Mouse (Mus musculus) frontal cortex, adult (tissue): ENCODE measurements around the gene Lmtk3.
A peak's percentile ranks its signal among the peaks of the same experiment; 100 is the strongest.

Experiments
- ATAC-seq: cut with Nextera tagmentation; 2 replicates; pipeline ENCODE4 v1.9.2; 2017; ENCODE audit warnings: mild to moderate bottlenecking, moderate library complexity, mixed read lengths; ENCODE audit not compliant: low TSS enrichment

Lmtk3 gene

DNA sequence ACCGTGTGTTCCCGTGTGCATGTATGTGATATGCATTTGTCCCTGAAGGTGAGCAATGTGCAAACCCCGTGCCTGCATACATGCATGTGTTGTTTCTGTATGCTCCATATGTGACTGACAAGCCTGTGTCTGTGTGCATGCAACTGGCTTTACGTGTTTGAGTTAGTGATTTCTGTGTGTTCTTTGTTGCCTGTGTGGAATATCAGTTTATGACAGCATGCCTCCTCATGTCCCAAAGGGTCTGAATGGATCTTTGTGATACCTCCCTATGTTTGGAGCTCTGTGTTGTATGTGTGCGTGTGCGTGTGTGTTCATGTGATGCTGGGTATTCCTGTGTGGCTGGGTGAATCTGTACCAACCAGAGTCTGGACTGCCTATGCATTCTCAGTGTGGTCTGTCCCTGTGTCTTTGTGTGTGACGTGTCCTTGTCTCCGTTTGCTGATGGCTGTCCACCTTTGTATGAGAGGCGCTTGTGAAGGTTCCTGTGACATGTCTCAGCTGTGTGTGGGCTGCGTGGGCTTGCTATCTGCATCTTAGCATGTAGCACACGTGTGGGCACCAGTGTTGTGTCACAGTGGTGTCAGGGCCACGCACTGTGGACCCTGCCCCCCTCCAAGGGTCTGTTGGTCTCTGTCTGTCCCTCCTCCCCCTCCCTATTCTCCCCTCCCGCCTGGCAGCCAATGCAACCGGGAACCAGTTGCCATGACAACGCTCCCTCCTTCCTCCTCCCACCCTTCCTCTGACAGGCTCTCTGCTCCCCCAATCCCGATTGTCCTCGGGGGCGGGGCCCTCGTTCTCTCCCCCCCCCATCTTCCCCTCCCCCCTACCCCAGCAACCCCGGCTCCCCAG is 1.2 kb downstream of the Lmtk3 start, which contains the start of gene Sult2b1:
TSS of gene Sult2b1 (minus strand) at position 146 of the 849 bp plus-strand sequence.
- ATAC-seq = peak; percentile 64

- ATAC-seq = no peak
Measured at GRCm38 (mm10) chr7:45785388-45786135, 2.0 kb downstream of the Lmtk3 start.

DNA sequence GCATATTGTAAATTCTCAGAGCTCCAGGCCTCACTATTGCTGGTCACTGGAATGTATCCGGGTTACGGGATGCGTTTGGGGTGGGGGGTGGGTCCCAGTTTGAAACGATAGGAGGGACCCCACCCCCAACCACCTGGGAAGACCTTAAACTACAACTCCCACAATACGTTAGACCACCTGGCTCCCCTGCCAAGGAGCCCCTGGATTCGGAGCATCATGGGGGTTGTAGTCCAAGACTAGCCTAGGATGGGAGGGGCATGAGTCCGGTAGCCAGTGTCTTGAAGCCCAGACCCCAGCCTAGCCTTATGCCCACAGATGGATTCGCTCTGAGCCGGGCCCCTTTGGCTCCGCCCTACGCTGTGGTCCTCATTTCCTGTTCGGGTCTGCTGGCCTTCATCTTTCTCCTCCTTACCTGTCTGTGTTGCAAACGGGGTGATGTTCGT is 2.6 kb downstream of the Lmtk3 start:
- ATAC-seq = no peak

GRCm38 (mm10) chr7:45786661-45787413 is 3.3 kb downstream of the Lmtk3 start:
- ATAC-seq = peak; percentile 45; the same call in 1 of the 2 replicates

GRCm38 (mm10) chr7:45787642-45788041 is 4.1 kb downstream of the Lmtk3 start:
- no peak for ATAC-seq

DNA sequence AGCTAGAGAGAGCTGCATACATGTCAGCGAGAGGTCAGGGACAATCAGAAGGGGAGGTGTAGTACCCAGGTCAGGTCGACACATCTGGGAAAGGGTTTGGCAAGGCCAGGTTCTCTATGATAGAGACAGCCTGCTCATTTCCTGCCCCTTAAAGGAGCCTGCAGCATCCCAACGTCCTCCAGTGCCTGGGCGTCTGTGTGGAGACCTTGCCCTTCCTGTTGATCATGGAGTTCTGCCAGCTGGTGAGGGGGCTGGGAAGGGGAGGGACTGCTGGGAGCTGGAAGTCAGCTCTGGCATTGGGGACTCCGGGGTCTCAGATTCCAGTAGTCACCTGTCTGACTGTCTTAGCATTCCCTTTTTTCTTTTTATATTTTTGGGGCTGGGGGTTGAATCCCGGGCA is 7.2 kb downstream of the Lmtk3 start:
- ATAC-seq = no peak

- ATAC-seq = peak; percentile 64; the same call in 1 of the 2 replicates
Measured at GRCm38 (mm10) chr7:45791756-45792490, 8.4 kb downstream of the Lmtk3 start.

DNA sequence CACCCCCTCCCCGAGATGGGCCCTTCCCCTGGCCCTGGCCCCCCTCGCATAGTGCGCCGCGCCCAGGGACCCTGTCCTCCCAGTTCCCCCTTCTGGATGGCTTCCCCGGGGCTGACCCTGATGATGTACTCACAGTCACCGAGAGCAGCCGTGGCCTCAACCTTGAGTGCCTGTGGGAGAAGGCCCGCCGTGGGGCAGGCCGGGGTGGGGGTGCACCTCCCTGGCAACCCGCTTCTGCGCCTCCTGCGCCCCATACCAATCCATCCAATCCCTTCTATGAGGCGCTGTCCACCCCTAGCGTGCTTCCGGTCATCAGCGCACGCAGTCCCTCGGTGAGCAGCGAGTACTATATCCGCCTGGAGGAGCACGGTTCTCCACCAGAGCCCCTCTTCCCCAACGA is 9.7 kb downstream of the Lmtk3 start:
- ATAC-seq = no peak

DNA sequence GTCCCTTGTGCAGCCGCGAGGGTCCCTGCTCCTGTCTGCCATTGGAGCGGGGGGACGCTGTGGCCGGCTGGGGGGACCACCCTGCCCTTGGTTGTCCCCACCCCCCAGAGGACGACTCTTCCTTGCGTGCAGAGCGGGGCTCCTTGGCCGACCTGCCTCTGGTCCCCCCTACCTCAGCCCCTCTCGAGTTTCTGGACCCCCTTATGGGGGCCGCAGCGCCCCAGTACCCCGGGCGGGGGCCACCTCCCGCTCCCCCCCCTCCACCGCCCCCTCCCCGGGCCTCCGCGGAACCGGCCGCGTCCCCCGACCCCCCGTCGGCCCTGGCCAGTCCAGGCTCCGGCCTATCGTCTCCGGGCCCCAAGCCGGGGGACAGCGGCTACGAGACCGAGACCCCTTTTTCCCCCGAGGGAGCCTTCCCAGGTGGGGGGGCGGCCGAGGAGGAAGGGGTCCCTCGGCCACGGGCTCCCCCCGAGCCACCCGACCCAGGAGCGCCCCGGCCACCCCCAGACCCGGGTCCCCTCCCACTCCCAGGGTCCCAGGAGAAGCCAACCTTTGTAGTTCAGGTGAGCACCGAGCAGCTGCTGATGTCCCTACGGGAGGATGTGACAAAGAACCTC is 10.5 kb downstream of the Lmtk3 start:
- no peak for ATAC-seq

DNA sequence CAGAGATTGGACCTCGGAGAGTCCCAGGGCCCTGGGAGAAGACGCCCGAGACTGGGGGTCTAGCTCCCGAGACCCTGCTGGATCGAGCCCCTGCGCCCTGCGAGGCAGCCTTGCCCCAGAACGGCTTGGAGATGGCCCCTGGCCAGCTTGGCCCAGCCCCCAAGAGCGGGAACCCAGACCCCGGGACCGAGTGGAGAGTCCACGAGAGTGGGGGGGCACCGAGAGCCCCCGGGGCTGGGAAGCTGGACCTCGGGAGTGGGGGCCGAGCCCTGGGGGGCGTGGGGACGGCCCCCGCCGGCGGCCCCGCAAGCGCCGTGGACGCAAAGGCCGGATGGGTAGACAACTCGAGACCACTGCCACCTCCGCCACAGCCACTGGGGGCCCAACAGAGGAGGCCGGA is 11.4 kb downstream of the Lmtk3 start:
- ATAC-seq = no peak

GRCm38 (mm10) chr7:45796950-45797349 is 13.4 kb downstream of the Lmtk3 start:
- ATAC-seq = no peak

DNA sequence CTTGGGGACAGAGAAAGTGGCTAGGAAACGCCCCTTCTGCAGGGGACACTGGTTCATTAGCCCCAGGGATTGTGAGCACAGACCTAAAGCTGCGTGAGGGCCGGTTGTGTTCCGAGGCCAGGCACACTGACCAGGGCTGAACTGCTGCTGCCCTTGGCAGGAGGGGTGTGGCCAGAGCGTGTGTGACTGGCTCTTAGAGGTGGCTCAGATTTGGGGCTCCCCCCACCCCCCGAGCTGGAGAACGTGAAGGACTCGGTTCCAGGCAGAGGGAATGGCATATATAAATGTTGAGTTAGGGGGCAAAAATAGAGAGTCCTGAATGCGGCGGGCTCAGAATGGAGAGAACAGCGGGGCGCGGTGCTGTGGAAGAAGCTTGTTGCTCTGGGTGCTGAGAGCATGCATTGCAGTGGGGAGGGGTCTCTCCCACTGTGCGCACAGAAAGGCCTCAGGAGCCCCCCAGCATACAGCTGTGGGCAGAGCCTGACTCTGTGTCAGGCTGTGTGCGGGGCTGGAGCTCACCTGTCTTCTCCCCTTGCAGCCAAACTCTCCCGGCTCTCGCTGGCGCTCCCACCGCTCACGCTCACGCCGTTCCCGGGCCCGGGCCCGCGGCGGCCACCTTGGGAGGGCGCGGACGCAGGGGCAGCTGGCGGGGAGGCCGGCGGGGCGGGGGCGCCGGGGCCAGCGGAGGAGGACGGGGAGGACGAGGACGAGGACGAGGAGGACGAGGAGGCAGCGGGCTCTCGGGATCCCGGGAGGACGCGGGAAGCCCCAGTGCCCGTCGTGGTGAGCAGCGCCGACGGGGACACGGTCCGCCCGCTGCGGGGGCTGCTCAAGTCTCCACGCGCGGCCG is 14.3 kb downstream of the Lmtk3 start:
- ATAC-seq = no peak

GRCm38 (mm10) chr7:45798511-45798836 is 14.9 kb downstream of the Lmtk3 start:
- ATAC-seq = no peak

DNA sequence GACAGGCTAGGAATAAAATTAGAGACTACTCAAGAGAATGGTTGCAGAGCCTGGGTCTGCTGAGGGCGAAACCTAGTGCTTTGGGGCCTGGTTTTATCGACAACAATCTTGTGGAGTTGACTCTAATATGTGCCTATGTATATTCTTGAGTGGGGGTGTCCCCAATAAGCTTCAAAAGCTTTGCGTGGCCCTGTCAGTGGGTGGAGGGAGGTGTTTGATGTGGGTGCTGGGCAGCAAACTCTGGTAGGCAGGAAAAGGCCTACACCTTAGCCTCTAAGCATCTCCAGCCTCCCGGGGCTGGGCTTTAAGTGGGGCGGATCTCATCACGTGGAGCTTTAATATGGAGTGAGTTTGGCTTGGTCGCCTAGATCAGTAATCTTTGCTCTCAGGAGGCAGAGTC is 15.4 kb downstream of the Lmtk3 start:
- ATAC-seq = no peak

DNA sequence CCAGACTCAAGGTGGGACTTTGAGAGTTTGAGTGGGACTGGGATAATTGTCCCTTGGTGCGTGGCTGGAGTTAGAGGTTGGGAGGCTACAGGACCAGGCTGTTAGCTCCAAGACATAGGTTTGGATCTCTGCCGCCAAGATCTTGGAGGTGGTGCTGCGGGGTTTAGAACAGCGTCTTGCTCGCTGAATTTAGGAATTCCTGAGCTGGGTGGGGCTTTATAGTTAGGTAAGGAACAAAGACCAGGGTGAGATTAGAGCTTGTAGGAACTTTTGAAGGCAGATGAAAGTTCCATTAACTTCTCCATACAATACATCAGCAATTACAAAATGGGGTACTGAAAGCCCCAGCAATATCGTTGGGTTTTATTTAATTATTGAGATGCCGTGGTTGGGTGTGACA is 16.5 kb downstream of the Lmtk3 start:
- ATAC-seq = no peak

DNA sequence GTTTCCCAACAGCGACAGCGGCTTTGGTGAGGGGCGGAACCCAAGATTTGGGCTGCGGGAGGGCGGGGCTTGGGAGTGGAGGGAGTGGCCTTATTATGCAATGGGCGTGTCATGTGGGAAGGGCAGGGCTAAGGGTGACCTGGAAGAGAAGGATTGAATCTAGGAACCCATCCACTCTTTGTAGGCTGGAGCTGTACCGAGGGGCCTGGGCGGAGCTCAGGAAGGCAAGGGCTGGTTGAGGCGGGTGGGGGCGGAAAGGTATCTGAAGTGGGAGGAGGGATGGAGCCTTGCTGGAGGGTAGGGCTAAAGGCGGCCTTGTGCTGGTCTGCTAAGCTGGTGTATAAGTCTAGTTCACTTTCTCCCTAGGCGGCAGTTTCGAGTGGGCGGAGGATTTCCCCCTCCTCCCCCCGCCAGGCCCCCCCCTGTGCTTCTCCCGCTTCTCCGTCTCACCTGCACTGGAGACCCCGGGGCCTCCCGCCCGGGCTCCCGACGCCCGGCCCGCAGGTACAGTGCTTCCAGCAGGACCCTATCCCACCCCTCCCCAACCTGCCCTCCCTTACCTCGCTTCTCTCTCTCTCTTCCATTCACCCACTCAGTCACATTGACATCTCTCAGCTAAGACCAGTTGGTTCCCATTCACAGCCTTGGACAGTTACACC is 17.1 kb downstream of the Lmtk3 start:
- no peak for ATAC-seq

- peak; percentile 60 for ATAC-seq
Measured at GRCm38 (mm10) chr7:45801348-45801747, 17.8 kb downstream of the Lmtk3 start.

DNA sequence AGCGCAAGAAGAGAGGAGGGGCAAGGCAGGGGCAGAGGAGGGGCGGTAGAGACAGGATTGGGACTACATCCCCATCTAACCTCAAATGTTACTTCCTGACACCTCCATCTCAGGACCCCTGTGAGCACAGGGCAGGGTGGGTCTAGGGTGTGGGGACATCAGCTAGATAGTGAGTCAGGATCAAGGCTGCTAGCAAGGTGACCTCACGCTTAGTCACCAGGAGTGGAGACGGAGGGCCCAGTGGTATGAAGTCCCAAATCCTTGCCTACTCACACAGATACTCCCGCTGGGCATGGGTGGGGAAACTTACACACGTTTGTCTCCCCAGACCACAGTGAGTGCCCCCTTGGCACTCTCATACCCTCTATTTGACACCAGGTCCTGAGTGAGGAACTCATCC is 19.0 kb downstream of the Lmtk3 start:
- no peak for ATAC-seq

GRCm38 (mm10) chr7:45805941-45806340 is 22.4 kb downstream of the Lmtk3 start:
- no peak for ATAC-seq

DNA sequence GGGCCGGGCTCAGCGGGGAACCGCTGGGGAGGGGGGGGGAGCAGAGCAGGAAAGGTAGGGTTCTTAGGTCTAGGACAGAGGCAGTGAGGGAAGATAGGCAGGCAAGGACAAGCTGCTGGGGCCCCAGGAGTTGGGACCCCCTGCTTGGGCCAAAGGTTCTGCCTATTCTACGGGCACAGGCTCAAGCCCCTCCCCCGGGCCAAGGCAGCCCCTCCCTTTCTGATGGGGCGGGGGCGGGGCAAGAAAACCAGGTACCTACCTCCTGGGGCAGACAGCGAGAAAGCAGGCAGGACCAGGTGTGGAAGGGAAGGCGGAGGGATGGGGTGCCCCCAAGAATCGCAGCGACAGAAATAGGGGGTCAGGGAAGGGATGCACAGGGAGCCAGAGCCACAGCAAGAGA is 24.9 kb downstream of the Lmtk3 start:
- ATAC-seq = no peak
